Mouse (Mus musculus) liver, embryonic 14.5 days (tissue): ENCODE results near the gene Ldb3. TPM values are rescaled to one million over a fixed set of nuclear protein-coding genes. Genes with fewer than 3 reads are reported as not detected.
A peak's percentile ranks its signal among the peaks of the same experiment; 100 is the strongest.

Source experiments
- ATAC-seq: fragments of 200-750 bp; cut with Nextera tagmentation; 2 replicates; pipeline ENCODE4 v1.8.0; 2017; ENCODE audit warnings: moderate number of reproducible peaks, mild to moderate bottlenecking, moderate library complexity; ENCODE audit not compliant: insufficient read depth
- DNase-seq, 3 experiments: peaks; one replicate each; pipeline ENCODE4 v3.0.0-alpha.2; 2012 to 2013; ENCODE audit warnings: low read depth in 3 of 3, low spot score in 3 of 3
- H3K27ac ChIP-seq: fragments of 300-500 bp; sonication (generic); 2 replicates; pipeline ENCODE4 v1.5.1; 2014; ENCODE audit warnings: moderate library complexity, mild to moderate bottlenecking, control low read depth, inconsistent platforms
- H3K27me3 ChIP-seq: fragments of 300-500 bp; sonication (generic); 2 replicates; pipeline ENCODE4 v1.6.1; 2014; ENCODE audit warnings: mild to moderate bottlenecking, low read length, moderate library complexity; ENCODE audit not compliant: control insufficient read depth, insufficient read depth
- H3K36me3 ChIP-seq: fragments of 300-500 bp; sonication (generic); replicated peaks from 2 replicates; pipeline ENCODE4 v1.6.1; 2014; ENCODE audit warnings: low read depth; ENCODE audit not compliant: control insufficient read depth, insufficient read depth
- H3K4me1 ChIP-seq, 2 experiments: fragments of 200-500 bp in 1 of 2; fragments of 300-500 bp in 1 of 2; sonication (generic) in 1 of 2; replicated peaks; 2 replicates each; pipeline ENCODE4 v1.6.1; 2012 to 2014; ENCODE audit warnings: antibody characterized with exemption in 1 of 2, inconsistent platforms in 1 of 2, low read length in 1 of 2; ENCODE audit not compliant: control insufficient read depth in 2 of 2, insufficient read depth in 2 of 2
- H3K4me2 ChIP-seq: fragments of 300-500 bp; sonication (generic); 2 replicates; pipeline ENCODE4 v1.6.1; 2014; ENCODE audit warnings: low read depth, mild to moderate bottlenecking, control low read depth, moderate library complexity
- H3K4me3 ChIP-seq, 2 experiments: fragments of 200-500 bp in 1 of 2; fragments of 300-500 bp in 1 of 2; sonication (generic) in 1 of 2; 2 replicates each; pipeline ENCODE4 v1.5.1; 2012 to 2014; ENCODE audit warnings: low read depth in 2 of 2, low read length in 2 of 2, mild to moderate bottlenecking in 2 of 2, control low read depth in 1 of 2, inconsistent platforms in 1 of 2, moderate library complexity in 1 of 2; ENCODE audit not compliant: insufficient read depth in 1 of 2
- H3K9ac ChIP-seq: fragments of 300-500 bp; sonication (generic); replicated peaks from 2 replicates; pipeline ENCODE4 v1.6.1; 2014; ENCODE audit warnings: mild to moderate bottlenecking, control low read depth, moderate library complexity
- H3K9me3 ChIP-seq: fragments of 300-500 bp; sonication (generic); 2 replicates; pipeline ENCODE4 v1.6.1; 2016; ENCODE audit warnings: low read length, mixed read lengths; ENCODE audit not compliant: control insufficient read depth
- CTCF ChIP-seq: IDR thresholded peaks from 2 replicates; pipeline ENCODE4 v1.5.1; 2016; ENCODE audit warnings: antibody characterized with exemption, low read depth, control low read depth
- EP300 ChIP-seq: IDR thresholded peaks from 2 replicates; pipeline ENCODE4 v1.6.1; 2016; ENCODE audit warnings: antibody characterized with exemption, low read depth
- WGBS: fragments of 180-500 bp; shearing (Covaris S2); extraction: QIAGEN DNeasy Blood & Tissue Kit; methylation state at CpG from one replicate; pipeline ENCODE4 v1.1.7; 2014; ENCODE audit not compliant: insufficient replicate concordance; 5-methylcytosine and 5-hydroxymethylcytosine counted together
- polyA plus RNA-seq, 2 experiments: library from polyadenylated mRNA; depleted of rRNA in 1 of 2; stranded (reverse) in 1 of 2; unstranded in 1 of 2; fragments of >200 nt; fragmentation: Nextera tagmentation in 1 of 2; extraction: Ambion mirVana in 1 of 2; gene quantifications; 2 replicates each; pipeline versions ENCODE4 v1.2.1 to v1.2.3; 2012 to 2014

The Ldb3 gene
- polyA plus RNA-seq, 2 experiments: 0.05 to 0.07 TPM

DNA sequence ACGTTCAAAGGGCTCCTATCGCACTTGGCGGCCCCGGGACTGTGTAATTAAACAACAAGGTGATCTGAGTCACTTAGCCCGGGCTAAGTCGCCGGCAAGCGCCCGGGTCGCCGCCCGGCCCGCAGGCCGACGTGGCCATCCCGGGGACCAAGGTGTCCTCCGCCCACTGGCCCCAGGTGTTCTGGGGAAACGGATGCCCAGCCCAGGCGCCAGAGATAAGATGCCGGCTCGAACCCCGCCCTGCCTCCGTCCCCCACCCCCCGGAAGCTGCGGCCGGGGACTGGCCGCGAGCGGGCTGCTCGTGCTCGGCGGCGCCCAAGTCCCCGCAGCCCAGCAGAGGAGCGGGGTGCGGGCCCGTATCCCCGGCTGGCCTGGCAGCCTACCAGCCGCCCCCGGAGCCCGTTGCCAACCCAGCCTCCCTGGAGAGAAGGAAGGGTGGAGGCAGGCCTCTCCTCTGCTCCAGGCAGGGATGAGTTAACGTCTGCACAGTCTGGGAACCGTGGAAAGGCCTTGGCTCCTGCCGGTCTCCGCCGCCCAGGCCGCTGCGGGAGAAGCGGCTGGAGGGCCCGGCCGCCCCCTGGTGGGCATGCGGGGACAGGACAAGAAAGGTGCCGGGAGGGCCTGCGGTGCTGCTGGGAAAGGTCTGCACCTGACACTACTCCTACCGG, 39.3 kb downstream of the Ldb3 start:
- DNase-seq: peak in 2 of 3 experiments; percentile 14 to 27
- no peaks in the 10 kb centered on the region for H3K9me3 ChIP-seq
- H3K4me3 ChIP-seq: peak overlapping the region; percentile 60 to 62
- H3K27ac ChIP-seq: no peak overlapping the region
- no peaks in the 10 kb centered on the region for H3K36me3 ChIP-seq
- H3K9ac ChIP-seq: peak overlapping the region; percentile 38; the same call in 1 of the 2 replicates
- no peaks in the 10 kb centered on the region for H3K4me1 ChIP-seq
- peak; percentile 70 for ATAC-seq
- peak; percentile 89 for TF ChIP-seq CTCF
- no peak for TF ChIP-seq EP300
- peak overlapping the region; percentile 68 for H3K4me2 ChIP-seq
- 1% methylated on average over 52 of the region's 55 CpGs for WGBS
- H3K27me3 ChIP-seq: peaks cover 27% of the 10 kb centered on the region

DNA sequence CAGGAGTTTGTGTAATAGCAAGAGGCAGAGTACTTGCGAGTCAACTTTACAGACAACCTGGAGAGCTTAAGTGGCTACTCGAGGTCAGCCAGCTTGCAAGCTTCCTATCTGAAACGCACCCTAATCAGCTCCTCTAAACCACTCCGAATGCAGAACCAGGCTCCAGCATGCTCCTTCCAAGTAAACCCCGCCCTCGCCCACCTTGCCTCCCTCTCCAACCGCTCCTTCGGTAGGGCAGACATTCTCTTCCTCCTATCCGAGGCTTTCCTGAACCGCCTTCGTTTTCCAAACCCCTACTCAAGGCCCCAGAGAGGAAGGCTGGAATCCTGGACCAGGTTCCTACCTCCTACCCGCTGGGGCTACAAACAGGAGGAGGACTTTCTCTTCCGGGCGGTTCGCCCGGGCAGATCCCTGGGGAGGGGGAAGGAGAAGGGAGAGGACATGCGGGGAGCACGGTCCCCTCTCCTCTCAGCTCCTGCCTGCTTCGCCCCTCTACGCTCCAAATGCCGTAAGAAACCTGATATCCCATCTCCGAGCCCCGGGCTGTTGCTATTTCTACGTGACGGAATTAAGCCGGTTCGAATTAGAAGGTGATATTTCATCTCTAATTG, 40.0 kb downstream of the Ldb3 start:
- H3K27me3 ChIP-seq: peaks cover 27% of the 10 kb centered on the region
- H3K27ac ChIP-seq: no peak overlapping the region
- no peak for ATAC-seq

DNA sequence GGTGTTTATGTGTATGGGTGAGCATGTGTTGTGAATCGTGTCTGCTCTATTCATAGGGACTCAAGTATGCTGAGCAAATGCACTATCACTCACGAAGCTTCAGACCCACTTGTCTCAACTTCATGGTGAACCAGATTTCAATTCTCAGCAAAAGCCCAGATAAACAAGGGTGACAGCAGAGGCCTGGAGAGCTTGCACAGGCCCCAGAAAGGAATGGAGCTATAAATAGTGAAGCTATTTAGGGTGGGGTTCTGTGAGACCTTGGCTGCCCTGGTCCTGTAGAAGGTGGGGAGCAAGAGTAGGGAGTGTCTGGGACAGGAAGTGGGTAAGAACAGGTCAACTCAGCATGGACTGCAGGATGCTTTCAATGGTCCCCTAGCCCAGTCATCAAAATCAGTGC, 43.9 kb downstream of the Ldb3 start:
- WGBS: 47% methylated on average over 2 of the region's 2 CpGs
- H3K27me3 ChIP-seq: peaks cover 27% of the 10 kb centered on the region

More for the DNA sequence above, 40.0 kb downstream of the Ldb3 start:
- no peak for DNase-seq
- H3K4me2 ChIP-seq: peak overlapping the region; percentile 68
- no peak overlapping the region; the same call in 1 of the 2 replicates for H3K9ac ChIP-seq
- peak overlapping the region; percentile 60 to 62 for H3K4me3 ChIP-seq
- H3K4me1 ChIP-seq: no peaks in the 10 kb centered on the region
- H3K36me3 ChIP-seq: no peaks in the 10 kb centered on the region
- 2% methylated on average over 27 of the region's 27 CpGs for WGBS
- TF ChIP-seq EP300 (no peak), CTCF (no peak)
- no peaks in the 10 kb centered on the region for H3K9me3 ChIP-seq

DNA sequence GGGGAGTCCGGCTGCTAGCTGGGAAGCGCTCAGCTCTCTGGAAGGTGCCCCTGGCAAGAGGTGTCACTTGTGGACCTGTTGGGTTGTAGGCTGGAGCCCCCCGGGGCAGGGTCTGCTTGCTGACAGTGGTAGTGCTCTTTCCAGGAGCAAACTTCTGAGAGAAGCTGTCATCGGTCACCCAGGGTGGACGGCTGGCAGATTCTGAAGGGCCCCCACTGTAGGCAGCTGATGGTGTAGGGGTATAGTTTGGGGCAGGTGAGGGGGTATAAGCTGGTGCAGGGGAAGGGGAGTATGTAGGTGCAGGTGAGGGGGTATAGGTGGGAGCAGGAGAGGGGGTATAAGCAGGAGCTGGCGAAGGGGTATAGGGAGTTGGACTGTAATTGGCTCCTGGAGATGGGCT, 44.5 kb downstream of the Ldb3 start:
- Histone ChIP-seq H3K36me3 (no peaks in the 10 kb centered on the region), H3K9ac (no peak overlapping the region), H3K4me3 (no peak overlapping the region), H3K27me3 (peaks cover 22% of the 10 kb centered on the region), H3K9me3 (no peaks in the 10 kb centered on the region), H3K4me2 (no peak overlapping the region), H3K27ac (no peak overlapping the region), H3K4me1 (no peaks in the 10 kb centered on the region)
- ATAC-seq: no peak
- 69% methylated on average over 6 of the region's 6 CpGs for WGBS
- TF ChIP-seq CTCF: no peak
- no peak for TF ChIP-seq EP300
- DNase-seq: no peak

More for the DNA sequence above, 43.9 kb downstream of the Ldb3 start:
- Histone ChIP-seq H3K9me3 (no peaks in the 10 kb centered on the region), H3K9ac (no peak overlapping the region), H3K4me3 (no peak overlapping the region), H3K36me3 (no peaks in the 10 kb centered on the region), H3K4me1 (no peaks in the 10 kb centered on the region), H3K4me2 (no peak overlapping the region), H3K27ac (no peak overlapping the region)
- ATAC-seq: no peak
- DNase-seq: no peak
- TF ChIP-seq CTCF (no peak), EP300 (no peak)

DNA sequence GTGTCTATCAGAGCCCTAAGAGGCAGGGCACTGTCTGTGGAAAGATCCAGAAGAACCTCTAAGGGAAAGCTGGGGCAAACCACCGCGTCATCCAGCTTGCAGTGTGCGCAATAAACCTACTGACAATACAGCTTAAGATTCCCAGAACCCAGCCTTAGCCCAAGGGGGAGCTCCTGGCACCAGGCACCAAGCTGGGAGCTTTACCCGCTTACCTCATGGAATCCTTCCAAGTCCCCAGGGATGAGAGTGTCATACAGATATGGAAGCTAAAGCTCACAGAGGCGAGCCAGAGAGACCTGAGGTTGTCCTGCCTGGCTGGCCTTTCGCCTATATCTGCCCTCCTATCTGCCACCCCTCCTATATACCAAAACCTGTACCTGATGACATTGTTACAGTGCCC, 44.9 kb downstream of the Ldb3 start:
- Histone ChIP-seq H3K27me3 (peaks cover 18% of the 10 kb centered on the region), H3K4me2 (no peak overlapping the region), H3K9me3 (no peaks in the 10 kb centered on the region), H3K4me3 (no peak overlapping the region), H3K36me3 (no peaks in the 10 kb centered on the region), H3K9ac (no peak overlapping the region), H3K27ac (no peak overlapping the region), H3K4me1 (no peaks in the 10 kb centered on the region)
- DNase-seq (no peak), ATAC-seq (no peak)
- WGBS: 57% methylated on average over 6 of the region's 6 CpGs
- TF ChIP-seq EP300 (no peak), CTCF (no peak)
